Mouse (Mus musculus) ES-CJ7 (cell line): ENCODE data around the gene Hist1h4c.

ENCODE experiments used
- DNase-seq: peaks from one replicate; pipeline ENCODE4 v3.0.0; 2011; ENCODE audit warnings: low read depth, low spot score

Hist1h4c gene

GRCm38 (mm10) chr13:23697491-23698299 lies 559 bp downstream of the Hist1h4c start:
- peak; percentile 82 for DNase-seq

- peak; percentile 65 for DNase-seq
Measured at GRCm38 (mm10) chr13:23696061-23696474, 2.2 kb downstream of the Hist1h4c start.

- no peak for DNase-seq
Measured at GRCm38 (mm10) chr13:23695514-23695913, 2.7 kb downstream of the Hist1h4c start, which contains the start of gene Hist1h1t. Gene Hist1h1t, plus strand, starts transcription at chr13:23695814.

GRCm38 (mm10) chr13:23694956-23695355 lies 3.3 kb downstream of the Hist1h4c start:
- no peak for DNase-seq

GRCm38 (mm10) chr13:23693856-23694440 lies 4.3 kb downstream of the Hist1h4c start:
- DNase-seq: no peak

- DNase-seq: no peak
Measured at GRCm38 (mm10) chr13:23689459-23689858, 8.8 kb downstream of the Hist1h4c start.

GRCm38 (mm10) chr13:23688956-23689355 lies 9.3 kb downstream of the Hist1h4c start:
- DNase-seq: no peak

- DNase-seq: no peak
Measured at GRCm38 (mm10) chr13:23687907-23688306, 10.3 kb downstream of the Hist1h4c start.

GRCm38 (mm10) chr13:23687181-23687580 lies 11.1 kb downstream of the Hist1h4c start:
- DNase-seq: no peak

GRCm38 (mm10) chr13:23685966-23686365 lies 12.3 kb downstream of the Hist1h4c start:
- DNase-seq: no peak

- DNase-seq: peak; percentile 56
Measured at GRCm38 (mm10) chr13:23685121-23685861, 13.0 kb downstream of the Hist1h4c start.

- DNase-seq: peak; percentile 88
Measured at GRCm38 (mm10) chr13:23684295-23684945, 13.8 kb downstream of the Hist1h4c start.

GRCm38 (mm10) chr13:23683755-23684281 lies 14.4 kb downstream of the Hist1h4c start, which contains the start of the genes Hist1h2ac and Hist1h2bc:
Gene Hist1h2ac, minus strand, starts transcription at chr13:23683948.
Gene Hist1h2bc, plus strand, starts transcription at chr13:23684199.
- DNase-seq: peak; percentile 99

- DNase-seq: peak; percentile 36
Measured at GRCm38 (mm10) chr13:23682947-23683754, 15.1 kb downstream of the Hist1h4c start.

GRCm38 (mm10) chr13:23682623-23682946 lies 15.7 kb downstream of the Hist1h4c start:
- no peak for DNase-seq

- DNase-seq: no peak
Measured at GRCm38 (mm10) chr13:23681990-23682582, 16.2 kb downstream of the Hist1h4c start.

GRCm38 (mm10) chr13:23662536-23662935 lies 35.7 kb downstream of the Hist1h4c start:
- DNase-seq: peak; percentile 28

GRCm38 (mm10) chr13:23659636-23660366 lies 38.5 kb downstream of the Hist1h4c start:
- DNase-seq: no peak
